26 mouse cellular contexts compared by ENCODE assay signal in genomic region chr6:133362818-133363217, GRCm38 (mm10).
"Had no signal": no experiment of that assay in that cellular context is flagged by ENCODE, and none has a peak within 500 bp of the region (broad histone marks: within the 10 kb centered on the region; RNA-seq: fewer than 3 reads in every experiment).

No protein-coding gene starts in this region.

- ATAC-seq: hindbrain, embryonic 16.5 days; inflammation-experienced regulatory T-cells, adult 6 months; intestine, embryonic 15.5 days; intestine, postnatal 0 days; liver, embryonic 12.5 days had no signal

- H3K27me3 ChIP-seq: heart, embryonic 13.5 days; heart, embryonic 15.5 days; hindbrain, embryonic 12.5 days; intestine, embryonic 15.5 days; limb, embryonic 12.5 days; liver, embryonic 12.5 days had no signal

- H3K4me2 ChIP-seq: heart, embryonic 13.5 days; heart, embryonic 15.5 days; hindbrain, embryonic 12.5 days; hindbrain, embryonic 14.5 days; intestine, embryonic 15.5 days; limb, embryonic 12.5 days; liver, embryonic 12.5 days had no signal

- DNase-seq: gastrocnemius, adult 2 months; gastrocnemius, postnatal 10 days; gastrocnemius, postnatal 25 days; heart, postnatal 14 days; heart, postnatal 4 days; kidney, adult 18-20 months; kidney, adult 8-10 months; kidney, postnatal 10 days; kidney, postnatal 25 days; kidney, postnatal 4 days; liver had no signal

- H3K4me1 ChIP-seq: heart, embryonic 13.5 days; heart, embryonic 15.5 days; hindbrain, embryonic 10.5 days; hindbrain, embryonic 12.5 days; intestine, embryonic 15.5 days; limb, embryonic 10.5 days; limb, embryonic 12.5 days; liver, embryonic 12.5 days had no signal

- H3K36me3 ChIP-seq: heart, embryonic 13.5 days; heart, embryonic 15.5 days; hindbrain, embryonic 10.5 days; hindbrain, embryonic 12.5 days; intestine, embryonic 15.5 days; limb, embryonic 10.5 days; limb, embryonic 12.5 days; liver, embryonic 12.5 days had no signal

- H3K4me3 ChIP-seq: gastrocnemius, adult 2 months; heart, embryonic 13.5 days; heart, embryonic 15.5 days; hindbrain, embryonic 10.5 days; hindbrain, embryonic 12.5 days; intestine, embryonic 15.5 days; layer of hippocampus, adult 2 months; left cerebral cortex, adult 2 months; limb, embryonic 10.5 days; limb, embryonic 12.5 days; liver, embryonic 12.5 days had no signal

- H3K9me3 ChIP-seq: heart, embryonic 15.5 days; hindbrain, embryonic 10.5 days; intestine, embryonic 15.5 days; limb, embryonic 10.5 days; liver, embryonic 12.5 days had no signal

- H3K27ac ChIP-seq: gastrocnemius, adult 2 months; heart, embryonic 13.5 days; heart, embryonic 15.5 days; hindbrain, embryonic 10.5 days; hindbrain, embryonic 12.5 days; hindbrain, embryonic 14.5 days; intestine, embryonic 15.5 days; layer of hippocampus, adult 2 months; left cerebral cortex, adult 2 months; limb, embryonic 10.5 days; limb, embryonic 12.5 days; liver, embryonic 12.5 days; liver, embryonic 14.5 days had no signal

- H3K9ac ChIP-seq: heart, embryonic 13.5 days; heart, embryonic 15.5 days; hindbrain, embryonic 12.5 days; hindbrain, embryonic 14.5 days; intestine, embryonic 15.5 days; limb, embryonic 12.5 days; liver, embryonic 12.5 days; liver, embryonic 14.5 days had no signal
